Mouse (Mus musculus) olfactory bulb, adult 2 months (tissue): Measurements from ENCODE around the gene Plekhb2.

Experiments
- CTCF ChIP-seq: fragments of 200-500 bp; IDR thresholded peaks from 2 replicates; pipeline ENCODE4 v1.5.1; 2012; ENCODE audit warnings: low read depth, mild to moderate bottlenecking, low read length, moderate library complexity; ENCODE audit not compliant: insufficient read depth
- POLR2A ChIP-seq: fragments of 200-500 bp; IDR thresholded peaks from 2 replicates; pipeline ENCODE4 v1.6.1; 2012; ENCODE audit warnings: mild to moderate bottlenecking, low read depth, low read length, moderate library complexity; ENCODE audit not compliant: insufficient read depth

- TF ChIP-seq CTCF (no peak), POLR2A (no peak)
Measured at GRCm38 (mm10) chr1:34821411-34821810, 28.4 kb upstream of the Plekhb2 start.
